Mouse (Mus musculus): ENCODE measurements around the gene Abhd13. TPM values are rescaled to one million over a fixed set of nuclear protein-coding genes. Genes with fewer than 3 reads are reported as not detected.

Gene Abhd13
- 14.3 and 15.2 TPM in 2 replicates for polyA plus RNA-seq (2016; fragmentation: Nextera tagmentation; extraction: Ambion mirVana)

GRCm38 (mm10) chr8:9977573-9978314, at the start of gene Abhd13, which contains the start of gene Lig4:
Gene Abhd13, plus strand, starts transcription at chr8:9977707.
Gene Lig4, minus strand, starts transcription at chr8:9977686.
- peak; percentile 97 for DNase-seq (ENCODE audit: low spot score)
- H3K4me1 ChIP-seq: peaks cover 41% of the 10 kb centered on the region
- peaks cover 11% of the 10 kb centered on the region for H3K36me3 ChIP-seq
- H3K4me3 ChIP-seq: peak within 1 kb of the TSS; percentile 92
- H3K9me3 ChIP-seq (replicated peaks): no peaks in the 10 kb centered on the region
- H3K27me3 ChIP-seq (ENCODE audit: low read depth, poor library complexity, severe bottlenecking): no peaks in the 10 kb centered on the region
- under 1% methylated on average over 68 of the region's 68 CpGs for WGBS
- H3K27ac ChIP-seq (replicated peaks): peak within 1 kb of the TSS; percentile 93

- 87% methylated on average over 14 of the region's 14 CpGs for WGBS
- Histone ChIP-seq H3K9me3 (replicated peaks) (no peaks in the 10 kb centered on the region), H3K4me1 (peaks cover 6% of the 10 kb centered on the region; the same call in 1 of the 2 replicates), H3K4me3 (no peak overlapping the region), H3K36me3 (no peaks in the 10 kb centered on the region), H3K27me3 (ENCODE audit: low read depth, poor library complexity, severe bottlenecking) (no peaks in the 10 kb centered on the region), H3K27ac (replicated peaks) (no peak overlapping the region)
- no peak for DNase-seq (ENCODE audit: low spot score)
Observed at GRCm38 (mm10) chr8:9929746-9930445, 47.6 kb upstream of the Abhd13 start.

- no peak overlapping the region for H3K27ac ChIP-seq (replicated peaks)
- no peak overlapping the region for H3K4me3 ChIP-seq
- DNase-seq (ENCODE audit: low spot score): no peak
- peaks cover 6% of the 10 kb centered on the region; the same call in 1 of the 2 replicates for H3K4me1 ChIP-seq
- H3K36me3 ChIP-seq: no peaks in the 10 kb centered on the region
- no peaks in the 10 kb centered on the region for H3K9me3 ChIP-seq (replicated peaks)
- H3K27me3 ChIP-seq (ENCODE audit: low read depth, poor library complexity, severe bottlenecking): no peaks in the 10 kb centered on the region
Observed at GRCm38 (mm10) chr8:9932711-9933110, 44.8 kb upstream of the Abhd13 start.

- Histone ChIP-seq H3K4me1 (peaks cover 6% of the 10 kb centered on the region; the same call in 1 of the 2 replicates), H3K36me3 (no peaks in the 10 kb centered on the region), H3K27me3 (ENCODE audit: low read depth, poor library complexity, severe bottlenecking) (no peaks in the 10 kb centered on the region), H3K9me3 (replicated peaks) (no peaks in the 10 kb centered on the region), H3K27ac (replicated peaks) (no peak overlapping the region), H3K4me3 (no peak overlapping the region)
- peak; percentile 50 for DNase-seq (ENCODE audit: low spot score)
- 41% methylated on average over 10 of the region's 10 CpGs for WGBS
Observed at GRCm38 (mm10) chr8:9934891-9935565, 42.5 kb upstream of the Abhd13 start.

GRCm38 (mm10) chr8:9935574-9935973, 41.9 kb upstream of the Abhd13 start:
- no peaks in the 10 kb centered on the region for H3K9me3 ChIP-seq (replicated peaks)
- no peak overlapping the region for H3K27ac ChIP-seq (replicated peaks)
- 69% methylated on average over 7 of the region's 7 CpGs for WGBS

GRCm38 (mm10) chr8:9949134-9949890, 28.2 kb upstream of the Abhd13 start:
- 74% methylated on average over 10 of the region's 10 CpGs for WGBS
- DNase-seq (ENCODE audit: low spot score): no peak
- no peaks in the 10 kb centered on the region for H3K36me3 ChIP-seq

More at GRCm38 (mm10) chr8:9935574-9935973, 41.9 kb upstream of the Abhd13 start:
- Histone ChIP-seq H3K36me3 (no peaks in the 10 kb centered on the region), H3K4me3 (no peak overlapping the region), H3K27me3 (ENCODE audit: low read depth, poor library complexity, severe bottlenecking) (no peaks in the 10 kb centered on the region), H3K4me1 (peaks cover 6% of the 10 kb centered on the region; the same call in 1 of the 2 replicates)
- DNase-seq (ENCODE audit: low spot score): no peak

GRCm38 (mm10) chr8:9958338-9958737, 19.2 kb upstream of the Abhd13 start:
- H3K36me3 ChIP-seq: no peaks in the 10 kb centered on the region
- no peaks in the 10 kb centered on the region for H3K9me3 ChIP-seq (replicated peaks)
- no peak overlapping the region for H3K4me3 ChIP-seq
- no peak for DNase-seq (ENCODE audit: low spot score)
- 81% methylated on average over 4 of the region's 4 CpGs for WGBS
- no peaks in the 10 kb centered on the region for H3K27me3 ChIP-seq (ENCODE audit: low read depth, poor library complexity, severe bottlenecking)
- no peak overlapping the region for H3K27ac ChIP-seq (replicated peaks)
- H3K4me1 ChIP-seq: no peaks in the 10 kb centered on the region

More at GRCm38 (mm10) chr8:9949134-9949890, 28.2 kb upstream of the Abhd13 start:
- no peaks in the 10 kb centered on the region for H3K4me1 ChIP-seq
- H3K27me3 ChIP-seq (ENCODE audit: low read depth, poor library complexity, severe bottlenecking): no peaks in the 10 kb centered on the region
- no peaks in the 10 kb centered on the region for H3K9me3 ChIP-seq (replicated peaks)
- no peak overlapping the region for H3K27ac ChIP-seq (replicated peaks)
- no peak overlapping the region for H3K4me3 ChIP-seq

- WGBS: 99% methylated on average over 2 of the region's 2 CpGs
- no peak overlapping the region for H3K4me3 ChIP-seq
- H3K27me3 ChIP-seq (ENCODE audit: low read depth, poor library complexity, severe bottlenecking): no peaks in the 10 kb centered on the region
- H3K27ac ChIP-seq (replicated peaks): no peak overlapping the region
- no peaks in the 10 kb centered on the region for H3K36me3 ChIP-seq
- H3K4me1 ChIP-seq: no peaks in the 10 kb centered on the region
- H3K9me3 ChIP-seq (replicated peaks): no peaks in the 10 kb centered on the region
- DNase-seq (ENCODE audit: low spot score): no peak
Observed at GRCm38 (mm10) chr8:9959919-9960318, 17.6 kb upstream of the Abhd13 start.

- no peak for DNase-seq (ENCODE audit: low spot score)
- 95% methylated on average over 9 of the region's 9 CpGs for WGBS
- Histone ChIP-seq H3K27ac (replicated peaks) (no peak overlapping the region), H3K4me3 (no peak overlapping the region), H3K36me3 (peaks cover 42% of the 10 kb centered on the region), H3K4me1 (peaks cover 14% of the 10 kb centered on the region), H3K27me3 (ENCODE audit: low read depth, poor library complexity, severe bottlenecking) (no peaks in the 10 kb centered on the region), H3K9me3 (replicated peaks) (no peaks in the 10 kb centered on the region)
Observed at GRCm38 (mm10) chr8:9971866-9972265, 5.6 kb upstream of the Abhd13 start.

- Histone ChIP-seq H3K4me3 (peak overlapping the region; percentile 83), H3K27me3 (ENCODE audit: low read depth, poor library complexity, severe bottlenecking) (no peaks in the 10 kb centered on the region), H3K27ac (replicated peaks) (no peak overlapping the region), H3K9me3 (replicated peaks) (no peaks in the 10 kb centered on the region), H3K36me3 (peaks cover 29% of the 10 kb centered on the region), H3K4me1 (peaks cover 40% of the 10 kb centered on the region)
- WGBS: 57% methylated on average over 5 of the region's 5 CpGs
- DNase-seq (ENCODE audit: low spot score): no peak
Observed at GRCm38 (mm10) chr8:9975276-9975675, 2.2 kb upstream of the Abhd13 start.

- H3K27me3 ChIP-seq (ENCODE audit: low read depth, poor library complexity, severe bottlenecking): no peaks in the 10 kb centered on the region
- peaks cover 41% of the 10 kb centered on the region for H3K4me1 ChIP-seq
- WGBS: under 1% methylated on average over 47 of the region's 47 CpGs
- no peaks in the 10 kb centered on the region for H3K9me3 ChIP-seq (replicated peaks)
- H3K36me3 ChIP-seq: peaks cover 26% of the 10 kb centered on the region
- H3K4me3 ChIP-seq: peak overlapping the region; percentile 83
- H3K27ac ChIP-seq (replicated peaks): peak overlapping the region; percentile 83
- DNase-seq (ENCODE audit: low spot score): peak; percentile 99
Observed at GRCm38 (mm10) chr8:9975898-9976611, 1.5 kb upstream of the Abhd13 start.
